Mouse (Mus musculus) gastrocnemius, adult 2 months (tissue): ENCODE measurements around the gene Sergef. TPM values are rescaled to one million over a fixed set of nuclear protein-coding genes. Genes with fewer than 3 reads are reported as not detected.

Source experiments
- DNase-seq: peaks from one replicate; pipeline ENCODE4 v3.0.0; 2022
- H3K27ac ChIP-seq: fragments of 200-600 bp; 2 replicates; pipeline ENCODE4 v1.8.1; 2022; ENCODE audit warnings: mild to moderate bottlenecking
- H3K4me3 ChIP-seq: fragments of 200-600 bp; 2 replicates; pipeline ENCODE4 v1.8.1; 2022; ENCODE audit warnings: mild to moderate bottlenecking, moderate library complexity
- CTCF ChIP-seq: fragments of 200-600 bp; IDR thresholded peaks from 2 replicates; pipeline ENCODE4 v1.8.1; 2022; ENCODE audit warnings: antibody characterized with exemption, mild to moderate bottlenecking, moderate library complexity
- intact Hi-C: fragments of 180-260 bp; cut with DNase I; formaldehyde crosslinking; loops from one replicate; pipeline ENCODE4 v1.15.1; 2025
- total RNA-seq, 2 experiments: library from RNA; stranded (reverse); gene quantifications; 2 replicates each; pipeline ENCODE4 v1.2.3; 2021

The Sergef gene
- total RNA-seq, 2 experiments from 2014 or later = 2.1 to 3.5 TPM

GRCm38 (mm10) chr7:46423951-46424350 lies 215.7 kb downstream of the Sergef start:
- TF ChIP-seq CTCF = no peak

GRCm38 (mm10) chr7:46422764-46423412 lies 216.7 kb downstream of the Sergef start:
- H3K27ac ChIP-seq = peak overlapping the region; percentile 81
- intact Hi-C loops = loop anchor here (2.0 kb wide), 1 partner anchor 30 kb away; no protein-coding TSS in a partner anchor
- TF ChIP-seq CTCF = peak; percentile 69
- H3K4me3 ChIP-seq = no peak overlapping the region
- DNase-seq = peak; percentile 87

More at GRCm38 (mm10) chr7:46423951-46424350, 215.7 kb downstream of the Sergef start:
- intact Hi-C loops = loop anchor here (2.0 kb wide), 1 partner anchor 31 kb away; no protein-coding TSS in a partner anchor
- peak overlapping the region; percentile 38; the same call in 1 of the 2 replicates for H3K27ac ChIP-seq
- no peak for DNase-seq
- no peak overlapping the region for H3K4me3 ChIP-seq

DNA sequence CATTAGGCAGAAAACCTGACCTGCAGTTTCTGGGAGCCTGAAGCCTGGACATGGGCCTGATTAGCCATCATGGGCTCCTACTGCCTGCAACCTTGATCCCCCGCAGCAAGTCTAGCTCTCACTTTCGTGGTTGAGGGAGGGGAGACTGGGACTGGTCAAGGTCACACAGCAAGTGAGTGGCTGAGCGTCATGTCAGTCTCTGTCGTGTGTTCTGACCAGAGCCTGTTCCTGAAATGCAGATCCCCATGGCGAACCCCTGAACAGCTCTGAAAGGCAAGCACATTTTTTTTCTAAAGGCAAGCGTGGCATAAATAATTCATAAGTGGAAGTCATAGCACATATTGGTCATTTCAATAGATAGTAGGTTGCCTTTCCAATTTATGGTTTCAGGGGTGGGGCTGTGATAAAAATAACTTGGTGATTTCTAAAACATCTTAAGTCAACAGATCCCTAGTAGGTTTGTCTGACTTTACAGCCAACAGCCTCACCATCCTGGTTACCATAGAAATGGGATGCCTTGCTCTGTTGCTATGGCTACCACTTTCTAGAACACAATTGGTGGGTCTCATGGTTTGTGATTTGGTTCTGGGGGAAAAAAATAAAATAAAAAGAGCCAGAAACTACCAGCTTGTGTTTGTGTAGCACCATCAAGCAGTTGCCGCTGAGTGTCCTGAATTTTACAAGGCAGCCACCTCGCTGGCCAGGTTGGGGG lies 217.4 kb downstream of the Sergef start:
- intact Hi-C loops = loop anchor here (2.0 kb wide), 1 partner anchor 29 kb away; no protein-coding TSS in a partner anchor

DNA sequence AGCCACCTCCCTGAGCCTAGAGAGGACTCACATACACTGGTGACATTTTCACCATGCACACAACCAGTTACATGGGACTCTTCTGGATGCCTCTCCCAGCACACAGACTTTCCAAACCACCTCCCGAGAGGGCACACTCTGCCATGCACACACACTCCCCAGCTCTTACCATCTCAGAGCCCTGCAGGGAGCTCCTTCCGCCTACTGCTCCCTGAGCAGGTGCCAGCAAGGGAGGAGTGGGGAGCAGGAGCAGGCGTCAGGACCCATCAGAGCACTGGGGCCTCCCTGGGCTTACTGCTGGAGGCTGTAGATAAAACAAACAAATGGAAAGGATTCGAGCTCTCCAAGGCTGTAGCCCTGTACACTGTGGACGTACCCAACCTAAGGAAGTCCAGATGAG lies 218.1 kb downstream of the Sergef start:
- TF ChIP-seq CTCF = no peak
- Histone ChIP-seq H3K27ac (peak overlapping the region; percentile 81), H3K4me3 (no peak overlapping the region)
- no peak for DNase-seq
- intact Hi-C loops = no loop called here

More for the DNA sequence above, 217.4 kb downstream of the Sergef start:
- no peak for DNase-seq
- Histone ChIP-seq H3K27ac (peak overlapping the region; percentile 81), H3K4me3 (no peak overlapping the region)
- no peak for TF ChIP-seq CTCF

- DNase-seq = peak; percentile 53
- TF ChIP-seq CTCF = no peak
- intact Hi-C loops = no loop called here
- Histone ChIP-seq H3K27ac (peak overlapping the region; percentile 81), H3K4me3 (no peak overlapping the region)
Observed at GRCm38 (mm10) chr7:46418102-46418622, 221.4 kb downstream of the Sergef start.

DNA sequence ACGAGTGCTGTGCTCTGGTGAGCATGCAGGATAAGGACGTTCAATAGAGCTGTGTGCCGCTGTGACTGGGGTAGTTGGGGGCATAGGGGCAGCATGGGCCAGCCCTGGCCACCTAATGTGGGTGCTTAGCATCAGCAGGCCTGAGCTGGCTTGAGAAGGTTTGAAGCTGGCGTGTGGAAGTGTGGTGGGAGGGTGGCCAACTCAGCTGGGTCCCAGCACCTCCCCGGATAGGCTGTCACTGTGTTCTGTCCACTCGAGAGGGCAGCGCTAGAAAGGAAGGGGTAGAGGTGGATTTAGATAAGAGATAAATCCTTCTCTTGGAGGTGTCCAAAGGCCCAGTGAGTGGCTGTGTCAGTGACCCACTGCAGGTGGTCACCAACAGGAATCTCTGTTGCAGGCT lies 222.1 kb downstream of the Sergef start:
- TF ChIP-seq CTCF = no peak
- intact Hi-C loops = no loop called here
- Histone ChIP-seq H3K27ac (peak overlapping the region; percentile 81), H3K4me3 (no peak overlapping the region)
- peak; percentile 66 for DNase-seq

- TF ChIP-seq CTCF = no peak
- no peak for DNase-seq
- intact Hi-C loops = no loop called here
- no peak overlapping the region for H3K4me3 ChIP-seq
- peak overlapping the region; percentile 96 for H3K27ac ChIP-seq
Observed at GRCm38 (mm10) chr7:46415818-46416425, 223.7 kb downstream of the Sergef start.

DNA sequence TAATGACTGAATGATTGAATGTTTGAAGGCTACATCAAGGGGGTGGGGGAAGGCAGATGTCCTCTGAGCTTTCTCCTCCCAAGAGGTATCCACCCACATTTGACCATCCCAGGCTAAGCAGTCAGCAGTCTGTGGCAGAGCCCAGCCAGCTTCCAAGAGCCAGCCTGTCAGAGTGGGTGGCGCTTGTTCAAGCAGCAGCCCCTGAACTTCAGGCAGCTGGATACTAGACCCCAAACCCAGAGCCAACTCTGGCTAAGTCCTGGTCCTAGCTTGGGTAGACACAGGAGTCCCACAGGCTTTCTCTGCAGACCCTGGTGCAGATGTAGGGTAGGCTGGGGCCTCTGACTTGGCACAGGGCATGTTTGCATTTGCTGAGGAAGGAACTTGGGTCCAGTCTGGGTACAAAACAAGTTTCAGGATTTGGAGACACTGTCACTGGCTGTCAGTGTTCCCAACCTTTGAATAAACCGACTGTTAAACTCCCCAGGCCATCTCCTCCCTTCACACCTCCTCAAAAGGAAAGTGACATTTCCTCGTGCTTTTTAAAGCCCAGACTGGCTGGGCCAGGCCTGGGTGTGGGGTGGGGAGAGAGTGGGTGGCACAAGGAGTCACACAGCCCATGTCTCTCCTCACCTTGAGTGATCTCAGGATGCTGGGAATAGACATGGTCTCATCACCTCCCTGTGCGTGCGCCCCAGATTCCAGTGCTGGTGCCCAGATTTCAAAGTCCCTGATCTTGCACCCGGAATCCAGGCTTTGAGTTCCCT lies 225.5 kb downstream of the Sergef start:
- Histone ChIP-seq H3K4me3 (no peak overlapping the region), H3K27ac (peak overlapping the region; percentile 96)
- peak; percentile 82 for DNase-seq
- intact Hi-C loops = no loop called here
- TF ChIP-seq CTCF = no peak

DNA sequence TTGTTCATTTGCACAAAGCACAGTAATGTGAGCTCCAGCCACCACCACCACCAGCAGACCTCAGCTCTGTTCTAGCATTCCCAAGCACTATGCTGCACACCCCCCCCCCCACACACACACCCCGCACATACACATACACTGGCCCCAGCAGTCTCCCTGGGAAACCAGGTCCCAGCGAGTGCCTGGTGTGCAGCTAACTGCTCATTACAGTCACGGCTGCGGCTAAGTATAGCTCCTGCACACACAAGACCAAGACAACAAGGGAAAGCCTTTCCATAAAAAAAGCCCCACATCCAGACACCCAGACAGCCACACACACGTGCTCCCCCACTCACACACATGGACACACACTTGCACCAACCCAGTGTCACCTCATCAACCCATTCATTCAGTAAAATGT lies 226.8 kb downstream of the Sergef start:
- DNase-seq = no peak
- Histone ChIP-seq H3K27ac (peak overlapping the region; percentile 96), H3K4me3 (no peak overlapping the region; the same call in 1 of the 2 replicates)
- intact Hi-C loops = no loop called here
- TF ChIP-seq CTCF = no peak

DNA sequence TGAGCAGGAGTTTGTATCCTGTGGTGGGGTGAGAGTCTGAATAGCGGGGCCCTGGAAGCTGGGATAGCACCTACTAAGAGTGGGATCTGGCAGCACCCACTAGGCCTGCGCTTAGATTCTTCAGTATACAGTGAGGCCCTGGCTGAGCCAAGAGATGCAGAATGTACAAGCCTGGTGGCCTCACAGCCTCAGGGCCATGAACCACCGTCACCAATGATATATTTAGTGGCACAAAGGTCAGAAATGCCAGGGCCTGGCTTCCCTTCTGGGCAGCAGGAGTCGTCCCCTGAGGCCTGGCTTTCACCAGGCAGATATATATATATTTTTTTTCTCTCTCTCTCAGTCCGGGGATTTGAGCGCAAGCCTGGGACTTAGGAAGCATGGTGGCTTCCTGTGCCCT lies 228.9 kb downstream of the Sergef start:
- intact Hi-C loops = no loop called here
- Histone ChIP-seq H3K27ac (peak overlapping the region; percentile 96), H3K4me3 (no peak overlapping the region; the same call in 1 of the 2 replicates)
- no peak for TF ChIP-seq CTCF
- DNase-seq = peak; percentile 79

- no peak for TF ChIP-seq CTCF
- DNase-seq = peak; percentile 68
- peak overlapping the region; percentile 13; the same call in 1 of the 2 replicates for H3K4me3 ChIP-seq
- intact Hi-C loops = no loop called here
- H3K27ac ChIP-seq = peak overlapping the region; percentile 96
Observed at GRCm38 (mm10) chr7:46409204-46409789, 230.3 kb downstream of the Sergef start.
